Mouse (Mus musculus): Measurements from ENCODE around the gene Olfr916.

The Olfr916 gene

GRCm38 (mm10) chr9:38659775-38660174 is at the start of gene Olfr916:
Gene Olfr916 (minus strand): TSS chr9:38659875.
- DNase-seq (ENCODE audit: low read depth, low spot score) = no peak

GRCm38 (mm10) chr9:38674501-38674900 is 14.8 kb upstream of the Olfr916 start, which contains the start of gene Olfr918:
Gene Olfr918 (minus strand): TSS chr9:38674601.
- no peak for DNase-seq (ENCODE audit: low read depth, low spot score)

GRCm38 (mm10) chr9:38672887-38673286 is 13.2 kb upstream of the Olfr916 start:
- DNase-seq (ENCODE audit: low read depth, low spot score) = no peak

- no peak for DNase-seq (ENCODE audit: low read depth, low spot score)
Observed at GRCm38 (mm10) chr9:38665742-38666141, 6.1 kb upstream of the Olfr916 start, which contains the start of gene Olfr917. Gene Olfr917 (minus strand): TSS chr9:38665842.

DNA sequence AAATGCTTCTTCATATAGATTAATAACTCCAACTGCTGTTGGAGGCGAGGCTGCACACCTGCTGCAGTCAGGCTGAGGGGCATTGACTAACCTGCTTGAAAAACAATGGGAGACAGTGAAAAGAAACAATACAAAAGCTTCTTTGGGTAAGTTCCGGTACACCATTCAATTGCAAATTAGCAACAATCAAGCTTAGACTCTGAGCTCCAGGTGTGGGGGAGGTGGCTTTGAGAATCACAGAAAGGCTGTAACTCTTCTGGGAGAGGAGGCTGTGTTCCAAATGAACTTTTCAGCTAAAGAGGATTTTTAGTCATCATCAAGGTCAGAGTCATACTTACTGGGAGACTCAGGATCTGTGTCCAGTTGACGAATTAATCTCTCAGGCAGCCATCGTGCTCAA is 27.3 kb downstream of the Olfr916 start:
- DNase-seq (ENCODE audit: low read depth, low spot score) = no peak
